Mouse (Mus musculus) liver, embryonic 15.5 days (tissue): ENCODE measurements around the gene Fezf2. TPM values are rescaled to one million over a fixed set of nuclear protein-coding genes. Genes with fewer than 3 reads are reported as not detected.

Source experiments
- ATAC-seq: fragments of 200-750 bp; cut with Nextera tagmentation; 2 replicates; pipeline ENCODE4 v1.8.0; 2017; ENCODE audit warnings: moderate number of reproducible peaks, mild to moderate bottlenecking, moderate library complexity; ENCODE audit not compliant: insufficient read depth
- H3K27ac ChIP-seq: fragments of 300-500 bp; sonication (generic); replicated peaks from 2 replicates; pipeline ENCODE4 v1.5.1; 2015; ENCODE audit warnings: mild to moderate bottlenecking, inconsistent platforms
- H3K27me3 ChIP-seq: fragments of 300-500 bp; sonication (generic); 2 replicates; pipeline ENCODE4 v1.6.1; 2015; ENCODE audit warnings: mild to moderate bottlenecking, inconsistent platforms
- H3K36me3 ChIP-seq: fragments of 300-500 bp; sonication (generic); replicated peaks from 2 replicates; pipeline ENCODE4 v1.6.1; 2015; ENCODE audit warnings: moderate library complexity, mild to moderate bottlenecking, inconsistent platforms
- H3K4me1 ChIP-seq: fragments of 300-500 bp; sonication (generic); replicated peaks from 2 replicates; pipeline ENCODE4 v1.6.1; 2015; ENCODE audit warnings: inconsistent platforms
- H3K4me2 ChIP-seq: fragments of 300-500 bp; sonication (generic); 2 replicates; pipeline ENCODE4 v1.6.1; 2015; ENCODE audit warnings: moderate library complexity, mild to moderate bottlenecking, inconsistent platforms
- H3K4me3 ChIP-seq: fragments of 300-500 bp; sonication (generic); replicated peaks from 2 replicates; pipeline ENCODE4 v1.5.1; 2015; ENCODE audit warnings: mild to moderate bottlenecking, inconsistent platforms
- H3K9ac ChIP-seq: fragments of 300-500 bp; sonication (generic); 2 replicates; pipeline ENCODE4 v1.6.1; 2015; ENCODE audit warnings: moderate library complexity, mild to moderate bottlenecking, inconsistent platforms
- H3K9me3 ChIP-seq: fragments of 300-500 bp; sonication (generic); replicated peaks from 2 replicates; pipeline ENCODE4 v1.6.1; 2016; ENCODE audit warnings: inconsistent platforms
- WGBS: fragments of 180-500 bp; shearing (Covaris S2); methylation state at CpG from one replicate; pipeline ENCODE4 v1.1.7; 2015; ENCODE audit warnings: mixed read lengths; ENCODE audit not compliant: insufficient replicate concordance; 5-methylcytosine and 5-hydroxymethylcytosine counted together
- polyA plus RNA-seq: library from polyadenylated mRNA; unstranded; fragments of >200 nt; fragmentation: Nextera tagmentation; extraction: Ambion mirVana; gene quantifications from 2 replicates; pipeline ENCODE4 v1.2.1, GENCODE M21; 2015

Gene Fezf2
- polyA plus RNA-seq, 1 experiment from 2014 or later, result 0.03 TPM

DNA sequence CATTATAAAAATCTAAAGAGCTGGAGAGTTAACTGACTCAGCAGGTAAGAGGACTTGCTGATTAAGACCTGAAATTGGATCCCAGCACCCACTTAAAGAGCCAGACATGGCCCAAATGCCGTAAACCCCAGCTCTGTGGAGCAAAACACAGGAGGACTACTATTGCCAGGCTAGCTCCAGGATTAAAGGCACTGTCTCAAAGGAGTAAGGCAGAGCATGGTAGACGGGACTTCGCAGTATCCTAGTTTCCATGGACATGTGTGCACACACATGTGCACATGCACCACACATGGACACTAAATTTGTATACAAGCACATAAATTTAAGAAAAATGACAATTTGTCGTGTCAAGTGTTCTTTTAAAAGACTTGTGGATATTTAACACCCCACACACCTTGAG, 47.7 kb downstream of the Fezf2 start:
- Histone ChIP-seq H3K4me2 (no peak overlapping the region), H3K27me3 (no peaks in the 10 kb centered on the region), H3K36me3 (peaks cover 8% of the 10 kb centered on the region; the same call in 1 of the 2 replicates), H3K4me1 (no peaks in the 10 kb centered on the region), H3K27ac (no peak overlapping the region), H3K9me3 (no peaks in the 10 kb centered on the region), H3K9ac (no peak overlapping the region), H3K4me3 (no peak overlapping the region)
- WGBS, result 72% methylated on average over 4 of the region's 4 CpGs
- no peak for ATAC-seq

DNA sequence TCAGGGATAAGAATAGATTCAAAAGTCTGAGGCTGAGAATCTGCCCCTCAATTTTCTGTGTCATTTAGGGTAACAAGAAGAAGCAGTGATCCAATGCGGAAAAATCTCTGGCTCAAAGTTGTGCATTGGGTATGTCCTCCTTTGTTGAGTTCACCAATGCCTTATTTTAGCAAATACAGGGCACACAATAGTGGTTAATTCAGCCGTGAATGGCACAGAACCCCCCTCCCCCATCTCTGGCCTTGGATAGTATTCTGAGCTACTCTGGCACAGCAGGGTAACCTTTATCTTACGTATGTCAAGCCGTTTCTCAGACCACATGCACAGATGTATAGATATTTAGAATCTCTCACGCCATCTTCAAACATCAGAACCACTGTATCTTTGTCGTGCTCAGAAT, 48.3 kb downstream of the Fezf2 start:
- 69% methylated on average over 6 of the region's 6 CpGs for WGBS
- Histone ChIP-seq H3K27ac (no peak overlapping the region), H3K9me3 (no peaks in the 10 kb centered on the region), H3K4me2 (no peak overlapping the region), H3K4me3 (no peak overlapping the region), H3K9ac (no peak overlapping the region), H3K27me3 (no peaks in the 10 kb centered on the region), H3K36me3 (peaks cover 8% of the 10 kb centered on the region; the same call in 1 of the 2 replicates), H3K4me1 (no peaks in the 10 kb centered on the region)
- ATAC-seq, result no peak

DNA sequence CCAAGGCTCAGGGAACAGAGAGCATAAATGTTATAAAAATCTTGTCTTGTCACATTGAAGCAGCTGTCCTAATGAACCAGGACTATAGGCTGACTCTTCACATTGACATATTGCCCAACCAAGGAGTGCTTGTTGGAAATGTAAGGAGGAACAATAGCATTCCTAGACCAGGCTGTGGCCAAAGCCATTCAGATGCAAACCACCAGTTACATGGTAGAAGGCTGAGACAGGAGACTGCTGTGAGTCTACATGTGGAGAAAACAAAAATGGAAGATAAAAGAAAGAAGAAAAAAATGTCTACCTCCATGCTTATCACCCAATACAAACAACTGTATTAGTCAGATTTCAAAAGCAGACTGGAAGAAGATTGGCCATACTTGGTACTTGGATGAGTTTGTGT, 48.8 kb downstream of the Fezf2 start:
- Histone ChIP-seq H3K4me2 (no peak overlapping the region), H3K9me3 (no peaks in the 10 kb centered on the region), H3K36me3 (peaks cover 8% of the 10 kb centered on the region; the same call in 1 of the 2 replicates), H3K27ac (no peak overlapping the region), H3K27me3 (no peaks in the 10 kb centered on the region), H3K9ac (no peak overlapping the region), H3K4me3 (no peak overlapping the region), H3K4me1 (no peaks in the 10 kb centered on the region)
- ATAC-seq, result no peak

DNA sequence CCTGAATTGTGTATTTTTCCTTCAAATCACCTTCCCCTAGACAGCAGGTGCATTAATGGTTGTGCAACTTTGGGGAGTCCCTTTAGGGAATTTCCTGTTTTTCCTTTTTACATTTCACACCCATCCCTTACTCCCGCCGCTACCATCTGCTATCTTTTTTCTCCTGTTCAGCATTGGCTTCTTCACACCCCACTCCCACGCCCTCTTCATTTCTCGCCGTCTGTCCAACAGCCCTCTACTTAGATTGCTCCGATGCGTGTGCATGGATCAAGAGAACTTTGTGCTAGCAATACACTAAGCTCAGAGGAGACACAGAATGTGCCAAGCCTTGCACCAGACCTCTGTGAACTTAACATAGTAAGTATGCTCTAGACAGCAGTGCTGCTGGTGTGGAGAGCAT, 51.6 kb downstream of the Fezf2 start:
- ATAC-seq, result no peak
- Histone ChIP-seq H3K9me3 (no peaks in the 10 kb centered on the region), H3K4me1 (no peaks in the 10 kb centered on the region), H3K4me3 (no peak overlapping the region), H3K27me3 (no peaks in the 10 kb centered on the region), H3K4me2 (no peak overlapping the region), H3K36me3 (peaks cover 8% of the 10 kb centered on the region; the same call in 1 of the 2 replicates), H3K9ac (no peak overlapping the region), H3K27ac (no peak overlapping the region)
- WGBS, result 91% methylated on average over 7 of the region's 7 CpGs

Other genes with a start within 250 kb of the Fezf2 start
- 0.03 and 0.10 TPM in 2 replicates for gene Gm49355, start 64.2 kb downstream of the Fezf2 start, polyA plus RNA-seq
- 15.7 and 18.8 TPM in 2 replicates for gene 3830406C13Rik, start 64.0 kb downstream of the Fezf2 start, polyA plus RNA-seq